Mouse (Mus musculus) hematopoietic stem cell, adult 5-6 weeks (primary cell): Measurements from ENCODE around the gene Tk1. TPM values are rescaled to one million over a fixed set of nuclear protein-coding genes. Genes with fewer than 3 reads are reported as not detected.

ENCODE experiments used
- ATAC-seq, 2 experiments: fragments of 125-278 bp in 1 of 2; replicated peaks in 1 of 2; 2 replicates each; pipeline ENCODE4 v1.8.0; 2016 to 2017; ENCODE audit warnings: inconsistent platforms in 2 of 2, mild to moderate bottlenecking in 2 of 2, moderate number of reproducible peaks in 2 of 2, low read depth in 1 of 2, moderate TSS enrichment in 1 of 2; ENCODE audit not compliant: low FRiP score in 2 of 2, poor library complexity in 2 of 2, severe bottlenecking in 2 of 2, insufficient read depth in 1 of 2, low TSS enrichment in 1 of 2
- total RNA-seq: library from RNA; stranded (forward); fragments of 172-1452, 232-1000 nt; gene quantifications from 2 replicates; pipeline ENCODE4 v1.2.3, GENCODE M21; 2017

Tk1 gene
- total RNA-seq: 40.1 and 49.0 TPM in 2 replicates

- ATAC-seq: peak; percentile 29 to 51
These were observed at the start of gene Tk1, which contains the start of gene Afmid for GRCm38 (mm10) chr11:117825333-117826101. Gene Tk1, minus strand, starts transcription at chr11:117826092. Gene Afmid, plus strand, starts transcription at chr11:117825924.

DNA sequence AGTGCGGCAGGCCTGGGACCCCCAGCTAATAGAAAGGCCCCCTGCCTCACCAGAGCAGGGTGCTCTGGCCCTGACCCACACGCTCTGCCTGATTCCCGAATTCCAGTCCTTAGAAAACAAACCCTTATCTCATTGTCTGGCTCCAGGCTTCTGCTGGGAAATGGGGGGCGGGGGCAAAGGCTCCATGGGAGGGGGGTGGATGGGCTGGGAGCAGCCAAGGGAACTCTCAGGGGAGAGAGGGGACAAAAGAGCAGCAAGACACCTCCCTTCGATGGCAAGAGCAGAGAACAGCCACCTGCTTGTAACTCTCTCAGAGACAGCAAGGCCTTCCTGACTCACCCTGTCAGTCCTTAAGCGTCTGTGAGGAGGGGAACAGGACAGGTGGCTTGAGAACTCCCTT, 49.8 kb upstream of the Tk1 start:
- ATAC-seq: no peak

- ATAC-seq: no peak
These were observed 48.5 kb upstream of the Tk1 start for GRCm38 (mm10) chr11:117874419-117874818.

DNA sequence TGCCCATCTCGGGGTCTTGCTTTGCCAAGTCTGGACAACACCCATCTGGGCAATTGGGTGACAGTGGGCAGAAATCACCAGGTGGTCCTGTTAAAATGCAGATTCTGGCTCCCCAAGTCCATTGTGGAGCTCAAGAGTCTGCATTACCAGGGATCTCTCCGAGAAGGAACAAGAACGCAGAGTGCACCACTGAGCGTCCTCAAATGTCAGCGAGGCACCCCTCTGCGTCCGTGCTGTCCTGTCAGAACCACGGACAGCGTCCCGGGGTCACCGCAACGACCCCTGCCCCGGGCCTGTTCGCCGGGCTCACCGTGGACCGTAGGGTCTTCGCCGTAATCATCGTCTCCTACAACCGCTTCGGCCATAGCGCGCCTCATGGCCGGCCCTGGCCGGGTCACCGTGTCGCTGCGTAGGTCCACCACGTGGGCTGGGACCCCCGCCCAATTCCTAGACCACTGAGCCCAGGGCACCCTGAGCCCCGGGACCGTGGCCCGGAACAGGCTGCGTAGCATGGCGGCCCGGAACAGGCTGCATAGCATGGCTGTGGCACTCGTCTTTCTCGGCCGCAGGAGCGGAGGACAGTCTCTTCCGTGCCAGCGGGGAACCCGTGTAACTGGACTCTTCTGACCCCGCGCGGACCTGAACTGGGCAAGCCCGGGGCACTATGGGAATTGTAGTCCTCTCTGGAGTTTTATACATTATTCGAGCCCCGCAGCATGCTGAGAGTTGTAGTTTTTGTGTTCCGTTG, 47.1 kb upstream of the Tk1 start, which contains the start of gene Tha1:
Gene Tha1, minus strand, starts transcription at position 621 of the 748 bp plus-strand sequence.
- ATAC-seq: peak in 1 of 2 experiments; percentile 40; a peak in 2 of 4 replicates

- ATAC-seq: no peak
These were observed 46.2 kb upstream of the Tk1 start for GRCm38 (mm10) chr11:117871911-117872584.

DNA sequence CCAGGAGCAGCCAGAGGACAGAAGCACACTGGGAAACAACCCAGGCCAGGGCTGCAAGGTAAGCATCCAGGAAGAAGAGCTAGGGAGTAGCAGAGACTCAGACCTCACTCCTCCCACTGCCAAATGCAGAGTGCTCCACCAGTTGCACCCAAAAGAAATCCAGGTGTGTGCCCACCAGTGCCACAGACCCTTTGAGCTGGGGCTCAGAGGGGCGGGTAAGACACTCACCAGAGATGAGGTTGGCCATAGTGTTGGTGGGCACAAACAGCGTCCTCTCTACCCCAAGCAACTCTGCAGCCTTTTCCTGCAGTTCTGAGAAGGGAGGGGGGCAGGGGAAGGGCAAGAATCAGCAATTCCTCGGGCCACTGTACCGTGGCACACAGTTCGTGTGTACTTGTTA, 45.5 kb upstream of the Tk1 start:
- no peak for ATAC-seq

- peak; percentile 54 to 60; a peak in 3 of 4 replicates for ATAC-seq
These were observed 44.9 kb upstream of the Tk1 start for GRCm38 (mm10) chr11:117870688-117871365.

DNA sequence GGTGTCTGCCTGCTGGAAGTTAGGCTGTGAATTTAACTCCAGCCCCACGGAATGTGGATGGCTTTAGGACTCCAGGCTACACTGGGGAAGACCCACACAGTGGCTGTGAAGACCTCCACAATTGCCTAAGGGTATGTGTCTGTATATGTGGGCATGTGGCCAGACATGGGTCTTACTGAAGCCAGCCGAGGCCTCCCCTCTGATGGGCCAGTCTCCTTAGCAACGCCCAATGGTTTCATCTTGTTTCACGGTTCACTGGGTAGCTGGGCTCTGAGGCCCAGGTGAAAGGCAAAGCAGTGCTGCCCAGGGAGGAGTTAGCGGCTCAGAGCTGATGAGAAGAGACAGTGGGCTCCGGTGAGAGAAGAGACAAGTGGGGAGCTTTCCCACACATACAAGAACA, 40.1 kb upstream of the Tk1 start:
- ATAC-seq: no peak

- ATAC-seq: peak; percentile 12 to 18; a peak in 1 of 4 replicates
These were observed 38.9 kb upstream of the Tk1 start for GRCm38 (mm10) chr11:117864805-117865204.

DNA sequence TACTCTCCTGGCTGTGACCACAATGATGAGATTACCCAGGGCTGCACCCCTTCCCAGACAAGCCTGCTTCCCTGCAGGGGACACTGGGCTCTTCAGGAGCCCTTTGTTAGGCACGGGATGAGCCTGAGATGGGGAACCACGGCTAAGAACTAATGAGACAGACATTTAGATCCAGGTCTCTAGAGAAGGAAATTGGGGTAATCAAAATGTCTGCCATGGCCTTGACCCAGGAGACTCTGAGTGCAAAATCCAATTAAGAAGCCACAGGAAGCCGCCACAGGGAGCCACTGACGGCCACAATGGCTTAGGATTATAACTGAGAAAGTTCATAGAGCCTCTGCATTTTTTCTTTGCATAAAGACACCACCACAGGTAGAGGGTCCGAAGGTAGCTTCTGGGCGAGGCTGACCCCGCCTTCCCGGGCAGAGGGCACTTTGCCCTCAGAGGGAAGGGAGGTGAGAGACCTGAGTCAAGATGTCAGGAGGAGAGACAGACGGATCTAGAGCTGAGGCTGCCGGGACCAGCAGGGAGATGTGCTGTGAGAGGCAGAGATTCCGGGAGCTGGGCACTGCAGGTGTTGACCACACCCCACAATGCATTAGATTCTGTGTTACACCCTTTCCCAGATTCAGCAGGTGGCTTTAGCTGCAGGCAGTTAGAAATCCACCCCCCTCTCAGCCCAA, 37.4 kb upstream of the Tk1 start:
- no peak for ATAC-seq

DNA sequence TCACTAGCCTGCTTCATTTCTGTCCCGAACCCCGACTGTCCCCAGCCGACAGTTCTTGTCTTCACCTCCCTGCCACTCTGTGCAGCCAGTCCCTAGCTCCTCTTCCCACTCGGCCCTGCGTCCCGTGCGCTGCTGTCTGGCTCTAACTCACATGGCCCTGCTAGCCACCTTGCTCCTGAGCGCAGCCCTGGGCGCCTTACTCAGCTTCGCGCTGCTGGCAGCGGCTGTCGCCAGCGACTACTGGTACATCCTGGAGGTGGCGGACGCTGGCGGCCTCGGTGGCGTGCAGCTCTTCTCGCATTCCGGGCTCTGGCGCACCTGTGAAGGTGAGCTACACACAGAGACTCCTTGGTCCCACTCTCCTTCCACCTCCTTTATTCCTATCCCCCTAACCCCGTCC, 34.7 kb upstream of the Tk1 start, which contains the start of gene Tmem235:
Gene Tmem235, plus strand, starts transcription at position 152 of the 400 bp plus-strand sequence.
- ATAC-seq: 0 out of 4 replicates have a peak, but pooled peaks of 1 of the 2 experiments have one; percentile 23

GRCm38 (mm10) chr11:117858392-117858791, 32.5 kb upstream of the Tk1 start:
- no peak for ATAC-seq

DNA sequence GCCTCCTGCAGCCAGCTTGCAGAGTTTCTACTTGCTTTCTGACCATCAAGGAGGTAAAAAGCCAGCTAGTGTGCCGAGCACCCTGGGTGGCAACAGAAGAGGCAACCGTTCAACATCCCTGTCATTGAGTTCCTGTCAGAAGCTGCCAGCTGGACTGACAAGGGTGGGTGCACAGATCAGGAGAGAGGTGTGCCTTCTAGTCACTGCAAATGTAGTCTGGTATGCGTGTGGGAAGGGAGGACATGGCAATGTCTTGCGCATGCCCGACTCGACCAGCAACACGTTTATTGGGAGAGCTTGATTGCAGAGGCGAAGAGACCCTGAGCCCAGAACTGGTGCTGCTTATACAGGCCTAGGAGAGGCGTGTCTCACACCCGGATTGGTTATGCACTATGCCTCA, 31.6 kb upstream of the Tk1 start:
- ATAC-seq: no peak

GRCm38 (mm10) chr11:117855975-117856374, 30.1 kb upstream of the Tk1 start:
- ATAC-seq: no peak

DNA sequence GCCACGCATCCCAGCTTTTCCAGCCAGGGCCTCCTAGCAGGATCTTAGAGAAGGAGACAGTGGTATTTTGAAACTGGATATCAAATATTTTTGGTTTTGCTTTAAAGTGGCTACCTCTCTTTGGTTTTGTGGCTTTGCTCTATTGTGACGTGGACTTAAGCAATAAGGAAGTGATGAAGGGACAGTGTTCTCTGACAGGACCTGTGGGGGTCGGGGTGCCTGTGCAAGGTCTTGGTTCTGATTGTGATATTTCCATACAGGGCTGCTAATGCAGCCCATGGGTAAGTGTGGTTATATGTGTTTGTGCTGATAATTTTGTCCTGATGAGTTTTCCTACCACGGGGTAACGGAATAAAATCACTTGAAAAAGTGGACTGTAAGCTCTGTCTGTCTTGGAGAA, 29.5 kb upstream of the Tk1 start:
- ATAC-seq: 0 out of 4 replicates have a peak, but pooled peaks of 1 of the 2 experiments have one; percentile 4

DNA sequence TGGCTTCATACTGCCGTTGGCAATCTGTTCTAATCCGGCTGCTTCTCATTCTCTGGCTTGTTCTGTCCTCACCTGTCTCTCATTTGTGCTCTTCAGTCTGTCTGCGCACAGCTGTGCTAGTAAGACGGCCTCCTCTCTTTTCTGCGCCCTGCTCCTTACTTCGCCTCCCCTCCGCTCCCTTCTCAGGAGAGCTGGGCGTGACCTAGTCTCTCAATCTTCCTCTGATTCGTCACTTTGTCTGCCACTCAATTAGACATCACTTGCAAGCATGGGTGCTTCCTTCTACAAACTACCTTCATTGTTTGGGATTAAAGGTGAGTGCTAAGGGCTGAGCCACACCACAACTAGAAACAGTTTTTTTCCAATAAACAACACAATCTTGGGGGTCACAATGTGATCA, 28.3 kb upstream of the Tk1 start:
- ATAC-seq: no peak

- ATAC-seq: no peak
These were observed 27.0 kb upstream of the Tk1 start for GRCm38 (mm10) chr11:117852875-117853274.
